Mouse (Mus musculus): Measurements from ENCODE around the gene Snrpd2.

Gene Snrpd2

DNA sequence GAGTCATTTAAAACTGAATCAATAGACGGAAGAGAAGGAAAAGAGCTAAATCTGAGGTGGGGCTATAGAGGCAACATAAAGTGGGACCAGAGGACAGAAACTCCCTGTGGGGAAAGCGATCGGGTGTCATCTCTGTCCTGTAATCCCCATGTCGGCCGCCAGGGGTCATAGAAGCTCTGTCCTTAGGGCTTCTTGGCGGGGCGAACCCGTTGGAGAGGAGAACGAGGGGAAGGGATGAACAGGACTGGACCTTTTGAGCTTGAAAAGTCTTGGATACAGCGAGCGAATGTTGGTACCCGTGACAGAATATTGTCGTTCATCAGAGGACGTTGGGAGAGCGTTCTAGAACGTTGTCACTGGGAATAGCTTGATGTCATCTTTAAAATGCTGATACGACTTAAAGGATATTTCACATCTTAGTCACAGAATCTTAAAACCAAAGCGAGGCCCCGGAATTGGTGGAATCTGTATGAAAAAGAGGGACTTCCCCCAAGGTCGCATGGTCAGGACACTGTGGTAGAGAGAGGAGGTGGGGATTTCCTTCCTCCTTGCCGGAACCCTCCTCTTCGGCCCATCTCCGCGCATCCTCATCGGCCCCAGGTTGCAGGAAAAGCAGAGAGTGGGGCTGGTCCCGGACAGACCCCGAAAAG, 29.0 kb downstream of the Snrpd2 start:
- peak; percentile 86 to 88 for DNase-seq

DNA sequence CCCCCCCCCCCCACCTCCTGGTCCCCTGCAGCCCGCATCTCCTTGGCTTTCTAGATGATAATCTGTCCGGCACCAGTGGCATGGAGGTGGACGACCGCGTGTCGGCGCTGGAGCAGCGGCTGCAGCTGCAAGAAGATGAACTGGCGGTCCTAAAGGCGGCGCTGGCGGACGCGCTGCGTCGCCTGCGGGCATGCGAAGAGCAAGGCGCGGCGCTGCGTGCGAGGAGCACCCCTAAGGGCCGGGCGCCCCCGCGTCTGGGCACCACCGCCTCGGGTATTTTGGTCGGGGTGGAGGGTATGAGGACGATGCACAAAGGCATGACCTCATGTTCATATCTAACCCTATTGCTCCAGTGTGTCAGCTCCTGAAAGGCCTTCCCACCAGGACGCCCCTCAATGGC, 29.7 kb downstream of the Snrpd2 start:
- peak in 1 of 2 experiments; percentile 48 for DNase-seq

DNA sequence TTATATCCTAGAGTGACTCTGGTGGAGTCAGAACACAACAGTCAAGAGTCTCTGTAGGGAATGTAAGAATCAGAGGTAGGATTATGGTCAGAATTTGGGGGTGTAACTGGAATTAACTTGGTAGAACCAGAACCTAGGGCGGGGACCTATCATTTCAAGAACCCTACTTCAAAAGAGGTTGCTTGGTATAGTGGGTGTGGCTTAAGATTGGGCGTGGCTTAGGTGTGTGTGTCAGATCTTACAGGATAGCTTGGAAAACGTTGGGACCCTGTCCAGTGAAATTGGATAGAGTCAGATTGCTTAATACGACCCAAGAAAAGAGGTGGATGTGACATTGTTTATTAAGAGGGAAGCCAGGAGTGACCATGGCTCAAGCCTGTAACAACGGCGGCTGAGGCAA, 30.4 kb downstream of the Snrpd2 start:
- DNase-seq, result no peak

DNA sequence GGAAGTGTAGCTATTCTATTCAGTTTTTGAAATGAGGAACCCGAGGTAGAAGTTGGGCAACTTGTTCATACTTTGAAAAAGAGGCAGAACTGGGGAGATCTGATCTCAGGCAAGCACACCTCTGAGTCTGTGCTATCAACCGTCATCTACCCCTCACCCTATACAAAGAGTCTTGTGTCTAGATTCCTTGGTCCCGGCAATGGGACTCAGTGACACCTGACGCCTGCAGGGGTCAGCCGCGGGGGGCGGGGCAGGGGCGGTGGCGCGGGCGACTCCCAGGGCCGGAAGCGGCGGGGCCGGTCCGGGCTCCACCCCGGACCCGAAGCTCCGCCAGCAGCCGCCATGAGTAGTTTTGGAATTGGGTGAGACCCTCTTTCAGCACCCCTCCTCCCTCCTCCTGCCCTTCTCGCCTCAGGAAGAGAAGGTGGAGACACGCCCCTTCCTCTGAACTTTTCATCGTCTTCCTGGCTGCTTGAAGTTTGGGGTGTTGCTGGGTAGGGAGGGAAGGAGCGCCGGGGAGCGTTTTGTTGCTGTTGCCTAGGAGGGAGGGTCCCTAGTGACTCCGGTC, 31.4 kb downstream of the Snrpd2 start:
- no peak for DNase-seq

DNA sequence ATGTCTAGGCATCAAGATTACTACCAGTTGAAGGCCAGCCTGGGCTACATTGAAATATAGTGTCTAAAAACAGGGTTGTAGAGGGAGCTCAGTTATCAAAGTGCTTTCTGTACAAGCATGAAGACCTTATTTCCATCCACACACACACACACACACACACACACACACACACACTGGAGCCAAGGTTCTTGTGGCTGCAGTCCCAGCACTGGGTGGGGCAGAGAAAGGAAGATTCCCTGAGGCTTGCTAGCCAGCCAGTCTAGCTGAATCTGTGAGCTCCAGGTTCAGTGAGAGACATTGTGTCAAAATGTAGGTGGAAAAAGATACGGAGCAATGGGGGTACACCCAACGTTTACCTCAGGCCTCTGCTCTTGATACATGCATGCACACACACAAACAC, 34.7 kb downstream of the Snrpd2 start:
- no peak for DNase-seq

DNA sequence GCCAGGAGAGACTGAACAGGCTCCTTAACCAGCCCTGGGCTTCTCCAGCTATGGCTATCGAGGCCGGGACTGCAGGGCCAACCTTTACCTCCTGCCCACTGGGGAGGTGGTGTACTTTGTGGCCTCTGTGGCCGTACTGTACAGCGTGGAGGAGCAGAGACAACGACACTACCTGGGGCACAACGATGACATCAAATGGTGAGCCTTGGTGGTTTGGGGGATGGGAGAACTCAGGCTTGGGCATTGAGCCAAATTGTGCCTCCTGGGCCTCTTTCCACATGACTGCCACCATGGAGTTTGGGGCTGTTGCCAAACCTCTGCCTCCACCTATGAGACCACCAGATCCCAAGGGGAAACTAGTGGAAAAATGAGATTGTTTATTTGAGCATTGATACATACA, 35.2 kb downstream of the Snrpd2 start:
- no peak for DNase-seq

DNA sequence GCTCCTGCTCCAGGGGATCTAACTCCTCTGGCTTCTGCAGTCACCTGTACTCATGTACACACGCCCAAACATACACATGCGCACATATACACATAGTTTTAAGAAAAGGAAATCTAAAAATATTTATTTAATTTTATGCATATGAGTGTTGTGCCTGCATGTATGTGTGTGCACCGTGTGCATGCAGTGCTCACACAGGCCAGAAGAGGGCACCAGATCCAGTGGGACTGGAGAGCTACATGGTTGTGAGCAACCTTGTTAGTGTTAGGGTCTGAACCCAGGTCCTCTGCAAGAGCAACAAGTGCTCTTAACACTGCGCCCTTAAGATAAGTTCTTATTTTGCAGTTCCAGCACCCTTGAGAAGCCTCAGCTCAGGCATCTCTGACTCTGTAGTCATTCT, 45.2 kb downstream of the Snrpd2 start:
- DNase-seq, result no peak

DNA sequence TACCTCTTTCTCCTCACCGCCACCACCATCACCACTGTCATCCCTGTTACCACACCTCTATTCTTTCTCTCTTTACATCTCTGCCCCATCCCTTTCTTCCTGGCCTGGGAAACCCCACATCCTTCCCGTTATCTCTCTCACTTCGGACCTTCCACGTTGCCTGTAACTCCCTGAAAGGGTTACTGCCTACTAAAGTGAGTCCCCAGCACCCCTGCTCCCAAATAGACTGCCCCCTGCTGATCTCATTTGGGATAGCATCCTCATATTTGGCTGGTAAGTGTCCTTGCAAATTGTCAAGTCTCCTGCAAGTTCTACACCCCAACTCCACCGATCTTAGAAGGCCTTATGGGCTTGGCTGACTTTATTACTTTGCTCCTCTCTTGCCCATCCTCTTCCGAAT, 47.2 kb downstream of the Snrpd2 start:
- peak in 1 of 2 experiments; percentile 35 for DNase-seq

DNA sequence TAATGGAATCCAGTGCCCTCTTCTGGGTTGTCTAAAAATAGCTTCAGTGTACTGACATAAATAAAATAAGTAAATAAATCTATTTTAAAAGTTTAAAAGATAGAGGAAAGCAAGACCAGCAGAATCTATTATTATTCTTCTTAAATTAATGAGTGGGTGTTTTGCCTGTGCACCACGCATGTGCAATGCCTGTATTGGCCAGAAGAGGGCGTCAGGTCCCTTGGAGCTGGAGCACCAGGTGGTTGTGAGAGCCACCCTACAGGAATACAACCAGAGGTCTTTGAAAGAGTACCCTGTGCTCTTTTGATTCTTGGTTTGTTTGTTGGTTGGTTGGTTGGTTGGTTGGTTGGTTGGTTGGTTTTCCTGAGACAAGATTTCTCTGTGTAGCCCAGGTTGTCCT, 48.5 kb downstream of the Snrpd2 start:
- peak in 1 of 2 experiments; percentile 26 for DNase-seq

DNA sequence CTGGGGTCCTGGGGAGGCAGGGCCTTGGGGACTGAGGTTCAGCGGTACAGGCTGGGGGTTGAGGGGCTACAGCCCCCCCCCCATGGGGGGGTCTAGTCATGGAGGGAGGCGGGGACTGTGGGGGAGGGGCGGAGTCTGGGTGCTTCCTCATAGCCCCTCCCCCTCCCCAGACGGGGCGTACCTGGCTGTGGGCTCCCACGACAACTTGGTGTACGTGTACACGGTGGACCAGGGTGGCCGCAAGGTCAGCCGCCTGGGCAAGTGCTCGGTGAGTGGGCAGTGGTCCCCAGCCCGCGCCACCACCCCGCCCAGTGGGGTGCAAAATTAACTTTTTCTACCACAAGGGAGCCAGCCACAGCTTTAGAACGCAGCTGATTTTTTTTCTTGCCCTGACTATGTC, 52.1 kb downstream of the Snrpd2 start:
- DNase-seq, result no peak

DNA sequence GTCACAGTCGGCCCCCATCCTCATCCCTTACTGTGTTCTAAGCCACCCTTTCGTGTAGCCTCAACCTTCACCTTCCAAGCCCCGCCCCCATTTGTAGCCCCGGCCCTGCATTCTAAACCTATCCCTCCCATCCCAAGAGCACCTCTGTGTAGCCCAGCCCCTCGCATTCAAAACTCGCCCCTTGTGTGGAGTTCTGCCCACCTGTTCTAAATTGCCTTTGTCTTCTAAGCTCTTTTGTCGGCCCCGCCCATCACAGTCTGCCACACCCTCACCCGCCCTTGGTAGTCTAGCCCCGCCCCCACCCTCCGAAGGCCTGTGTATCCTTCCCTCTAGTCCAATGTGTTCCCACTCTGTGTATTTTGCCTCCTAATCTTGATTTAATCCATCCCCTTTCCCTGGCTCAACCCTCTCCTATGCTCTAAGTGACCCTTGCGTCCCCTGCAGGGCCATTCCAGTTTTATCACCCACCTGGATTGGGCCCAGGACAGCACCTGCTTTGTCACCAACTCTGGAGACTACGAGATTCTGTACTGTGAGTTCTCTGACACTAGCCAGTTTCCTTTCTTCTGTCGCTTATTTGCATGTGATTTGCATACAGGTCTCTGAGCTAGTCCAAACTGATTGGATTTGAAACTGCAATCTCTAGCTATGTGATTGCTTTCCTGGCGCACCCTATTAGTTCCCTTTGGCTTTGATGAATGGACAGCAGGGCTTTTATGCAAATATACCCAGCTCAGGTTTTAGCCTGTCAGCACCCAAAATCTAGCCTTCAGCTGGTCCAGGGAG, 52.7 kb downstream of the Snrpd2 start:
- DNase-seq, result no peak
